Mouse (Mus musculus) Patski (cell line): ENCODE data around the gene Midn. TPM values are rescaled to one million over a fixed set of nuclear protein-coding genes. Genes with fewer than 3 reads are reported as not detected.

ENCODE experiments used
- ATAC-seq: fragments of 100-300 bp; one replicate; pipeline ENCODE4 v1.8.0; 2021
- CTCF ChIA-PET: fragments of 350-600 bp; sonication (Branson Sonifier 250); formaldehyde crosslinking; loops from one replicate; lab custom pipeline; 2022; ENCODE audit warnings: inconsistent platforms; lab: Charles Lee
- POLR2A ChIA-PET: fragments of 350-600 bp; sonication (Branson Sonifier 250); formaldehyde crosslinking; loops from one replicate; lab custom pipeline; 2022; ENCODE audit warnings: antibody characterized with exemption, inconsistent platforms; lab: Charles Lee
- DNase-seq: peaks from one replicate; pipeline ENCODE4 v3.0.0-alpha.2; 2011; ENCODE audit warnings: low read depth, low spot score
- H3K27me3 ChIP-seq: fragments of 371-371 bp; one replicate; pipeline ENCODE4 v1.5.1; 2021
- CTCF ChIP-seq: fragments of 100-300 bp; IDR thresholded peaks from one replicate; pipeline ENCODE4 v1.5.1; 2021
- in situ Hi-C: fragments of 300-500 bp; cut with MboI; formaldehyde crosslinking; loops from 3 replicates; pipeline ENCODE4 v1.11.1; 2018; ENCODE audit warnings: low pct_unique_long_range_greater_than_20kb, mixed read lengths
- polyA plus RNA-seq: library from polyadenylated mRNA; unstranded; gene quantifications from one replicate; pipeline ENCODE4 v1.2.3, GENCODE M21; 2021

The Midn gene
- polyA plus RNA-seq, 1 experiment from 2014 or later: 116 TPM

- POLR2A ChIA-PET: interaction anchor here (1.0 to 2.6 kb wide), 2 partner anchors 10 to 72 kb away, joined by 4 to 8 read pairs; no protein-coding TSS in a partner anchor
- TF ChIP-seq CTCF: no peak
- H3K27me3 ChIP-seq: no peaks in the 10 kb centered on the region
- DNase-seq: no peak
- ATAC-seq: no peak
- CTCF ChIA-PET: no interaction called here
- in situ Hi-C loops: no loop called here
Measured at GRCm38 (mm10) chr10:80123932-80124562, 24.0 kb upstream of the Midn start.

GRCm38 (mm10) chr10:80127920-80128319, 20.2 kb upstream of the Midn start:
- no peak for DNase-seq
- no peak for TF ChIP-seq CTCF
- ChIA-PET CTCF (interaction anchor here (1.1 to 1.7 kb wide), 2 partner anchors 10 to 144 kb away, joined by 3 to 8 read pairs; partner anchors contain the start of gene Tmem259), POLR2A (interaction anchor here (1.7 kb wide), 1 partner anchor 10 kb away, joined by 6 read pairs; no protein-coding TSS in a partner anchor)
- in situ Hi-C loops: no loop called here
- ATAC-seq: no peak
- no peaks in the 10 kb centered on the region for H3K27me3 ChIP-seq

- no peak for TF ChIP-seq CTCF
- no peak for DNase-seq
- ChIA-PET CTCF (interaction anchor here (1.3 to 1.8 kb wide), 5 partner anchors 9 to 145 kb away, joined by 4 to 7 read pairs (median 4); partner anchors contain the start of genes Cbarp and Tmem259), POLR2A (interaction anchor here (1.1 to 1.9 kb wide), 5 partner anchors 10 to 143 kb away, joined by 4 to 9 read pairs (median 5); partner anchors contain the start of gene Cbarp)
- in situ Hi-C loops: no loop called here
- ATAC-seq: no peak
- no peaks in the 10 kb centered on the region for H3K27me3 ChIP-seq
Measured at GRCm38 (mm10) chr10:80129846-80130245, 18.2 kb upstream of the Midn start.

DNA sequence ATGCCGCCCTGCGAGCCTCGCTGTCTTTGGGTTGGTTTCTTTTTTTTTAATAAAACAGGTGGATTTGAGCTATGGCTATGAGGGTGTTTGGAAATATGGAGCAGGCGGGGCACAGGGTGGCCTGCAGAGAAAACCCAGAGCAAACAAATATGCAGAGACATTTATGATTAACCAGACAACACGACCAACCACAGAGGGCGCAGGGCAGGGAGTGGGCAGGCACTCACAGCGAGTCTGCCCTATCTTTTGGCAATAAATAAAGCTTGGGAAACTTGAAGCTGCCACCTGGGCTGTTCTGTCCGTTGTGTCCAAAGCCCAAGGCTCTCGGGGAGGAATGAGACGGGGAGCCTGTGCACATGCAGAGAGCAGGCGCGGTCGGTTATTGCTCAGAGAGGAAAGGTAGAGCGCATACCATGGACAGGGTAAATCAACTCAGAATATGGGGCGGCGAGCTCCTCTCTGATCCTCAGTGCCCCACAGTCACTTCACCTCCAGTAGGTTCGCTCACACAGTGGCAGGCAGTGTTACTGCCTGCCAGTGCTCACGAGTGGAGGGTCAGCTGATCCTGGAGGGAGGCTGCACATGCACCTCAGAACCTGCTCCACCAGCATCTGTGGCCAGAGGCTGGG, 17.6 kb upstream of the Midn start:
- CTCF ChIA-PET: interaction anchor here (1.3 to 1.8 kb wide), 5 partner anchors 9 to 146 kb away, joined by 4 to 7 read pairs (median 4); partner anchors contain the start of genes Cbarp and Tmem259
- no peak for TF ChIP-seq CTCF
- ATAC-seq (peak; percentile 10), DNase-seq (no peak)
- H3K27me3 ChIP-seq: no peaks in the 10 kb centered on the region
- POLR2A ChIA-PET: interaction anchor here (1.1 to 1.9 kb wide), 6 partner anchors 8 to 144 kb away, joined by 4 to 9 read pairs (median 4); partner anchors contain the start of gene Cbarp
- in situ Hi-C loops: no loop called here

DNA sequence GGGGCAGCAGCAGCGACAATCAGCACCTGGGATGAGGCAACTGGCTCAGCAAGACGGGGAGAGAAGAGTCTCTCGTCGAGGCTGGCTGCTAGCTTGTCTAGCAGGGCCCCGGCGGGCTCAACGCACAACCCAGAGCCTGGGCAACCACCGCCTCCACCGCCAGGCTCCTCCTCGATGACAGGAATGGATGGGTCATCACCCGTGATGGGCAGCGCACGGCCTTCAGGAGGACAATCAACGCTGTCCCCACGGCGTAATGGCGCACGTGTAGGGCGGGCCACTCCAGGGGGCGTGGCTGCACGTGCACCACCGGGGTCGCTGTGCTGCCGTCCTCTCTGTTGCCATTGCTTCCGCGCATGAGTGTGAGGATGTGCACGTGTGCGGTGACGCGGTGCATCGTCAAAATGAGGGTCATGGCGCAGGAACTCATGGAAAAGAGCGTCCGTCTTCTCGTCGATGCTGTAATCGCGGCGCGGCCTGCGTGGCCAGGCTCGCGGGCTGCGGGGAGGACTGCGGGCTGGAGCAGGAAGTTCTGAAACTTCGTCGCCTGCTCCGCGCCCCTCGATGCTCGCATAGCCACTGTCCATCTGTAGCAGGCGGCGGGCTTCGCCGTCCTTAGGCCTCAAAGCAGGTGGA, 16.6 kb upstream of the Midn start:
- no peak for TF ChIP-seq CTCF
- ATAC-seq: no peak
- DNase-seq: no peak
- CTCF ChIA-PET: no interaction called here
- in situ Hi-C loops: no loop called here
- POLR2A ChIA-PET: interaction anchor here (1.1 to 1.9 kb wide), 3 partner anchors 9 to 144 kb away, joined by 4 to 9 read pairs (median 5); no protein-coding TSS in a partner anchor
- no peaks in the 10 kb centered on the region for H3K27me3 ChIP-seq

GRCm38 (mm10) chr10:80131952-80132350, 16.1 kb upstream of the Midn start:
- no peak for ATAC-seq
- in situ Hi-C loops: no loop called here
- CTCF ChIA-PET: no interaction called here
- no peak for TF ChIP-seq CTCF
- H3K27me3 ChIP-seq: no peaks in the 10 kb centered on the region
- POLR2A ChIA-PET: interaction anchor here (0.7 kb wide), 1 partner anchor 15 kb away, joined by 3 read pairs; no protein-coding TSS in a partner anchor
- no peak for DNase-seq

DNA sequence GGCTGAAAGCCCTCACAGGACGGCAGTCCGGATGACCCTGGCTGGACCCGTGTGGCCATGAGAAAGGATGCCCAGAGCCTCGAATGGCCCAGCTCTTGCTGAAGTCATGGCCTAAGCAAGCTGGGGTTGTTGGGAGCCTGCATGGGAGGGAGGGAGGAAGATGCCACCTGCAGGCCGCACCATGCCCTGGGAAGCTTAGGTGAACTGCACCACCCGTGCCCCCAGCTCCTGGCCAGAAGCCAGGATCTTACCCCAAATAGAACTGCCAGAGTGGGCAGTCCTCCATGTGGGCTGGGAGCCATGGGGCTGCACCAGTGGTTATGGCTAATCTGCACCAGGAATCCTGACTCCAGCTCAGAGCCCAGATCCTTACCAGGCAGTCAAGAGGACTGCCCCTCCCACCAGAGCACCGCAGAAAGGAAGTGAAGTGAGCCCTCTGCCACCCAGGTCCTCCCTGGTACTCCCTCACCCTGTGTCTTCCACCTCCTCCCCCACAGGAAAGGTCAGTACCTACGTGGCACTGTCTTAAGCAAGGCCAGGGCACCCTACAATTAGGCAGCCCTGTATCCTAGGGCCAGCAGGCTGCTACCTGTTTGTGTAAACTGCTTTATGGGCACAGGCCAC, 14.7 kb upstream of the Midn start:
- POLR2A ChIA-PET: interaction anchor here (0.8 to 2.2 kb wide), 3 partner anchors 10 to 148 kb away, joined by 3 to 8 read pairs (median 3); no protein-coding TSS in a partner anchor
- no peak for TF ChIP-seq CTCF
- ATAC-seq (no peak), DNase-seq (no peak)
- H3K27me3 ChIP-seq: no peaks in the 10 kb centered on the region
- in situ Hi-C loops: no loop called here
- CTCF ChIA-PET: interaction anchor here (0.9 to 2.3 kb wide), 4 partner anchors 17 to 173 kb away, joined by 3 to 6 read pairs (median 4); partner anchors contain the start of genes Tmem259 and Wdr18

- ChIA-PET CTCF (interaction anchor here (1.0 to 2.3 kb wide), 4 partner anchors 14 to 175 kb away, joined by 3 to 6 read pairs (median 4); partner anchors contain the start of gene Wdr18), POLR2A (interaction anchor here (0.9 to 2.2 kb wide), 3 partner anchors 11 to 149 kb away, joined by 3 to 8 read pairs (median 3); no protein-coding TSS in a partner anchor)
- H3K27me3 ChIP-seq: no peaks in the 10 kb centered on the region
- in situ Hi-C loops: no loop called here
- TF ChIP-seq CTCF: no peak
- ATAC-seq: no peak
- DNase-seq: no peak
Measured at GRCm38 (mm10) chr10:80134421-80134820, 13.7 kb upstream of the Midn start.

- no peak for TF ChIP-seq CTCF
- ChIA-PET CTCF (interaction anchor here (0.8 to 2.3 kb wide), 3 partner anchors 16 to 175 kb away, joined by 3 to 6 read pairs (median 3); partner anchors contain the start of gene Wdr18), POLR2A (interaction anchor here (1.0 kb wide), 1 partner anchor 150 kb away, joined by 3 read pairs; no protein-coding TSS in a partner anchor)
- no peaks in the 10 kb centered on the region for H3K27me3 ChIP-seq
- DNase-seq: no peak
- in situ Hi-C loops: no loop called here
- ATAC-seq: no peak
Measured at GRCm38 (mm10) chr10:80135161-80135560, 12.9 kb upstream of the Midn start.
